Mouse (Mus musculus) v-Abl transformed pro-B cells (cell line): ENCODE results near the gene Gm13290.
"Not testable (repeated sequence)": the region's sequence is repeated elsewhere in the genome, so short reads cannot be mapped to it uniquely, and the experiment has no call there.

Experiments used
- in situ Hi-C, 2 experiments: fragments of 400-800 bp; cut with MboI; formaldehyde crosslinking; loops; one replicate each; pipeline ENCODE4 v1.15.1; 2025; ENCODE audit not compliant: unreplicated experiment in 2 of 2

Gm13290 gene

DNA sequence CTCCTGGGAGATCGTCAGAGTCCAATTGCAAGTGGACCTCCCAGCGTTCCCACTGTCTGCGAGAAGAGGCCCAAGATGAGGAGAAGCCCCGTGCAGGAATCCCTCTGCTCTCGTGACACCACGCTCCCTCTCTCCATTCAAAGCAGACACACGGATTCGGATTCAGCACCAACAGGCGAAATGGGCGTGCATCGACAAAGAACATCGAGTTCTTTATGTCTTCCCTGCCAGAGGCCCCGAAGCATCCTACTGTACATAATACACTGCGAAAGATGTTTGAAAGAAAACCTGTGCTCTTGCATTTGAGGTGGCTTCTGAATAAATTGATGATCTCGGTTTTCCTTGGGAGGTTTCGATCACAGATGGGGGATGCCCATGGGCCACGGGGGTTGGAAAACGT, 6.7 kb downstream of the Gm13290 start:
- in situ Hi-C loops = not testable (repeated sequence)

DNA sequence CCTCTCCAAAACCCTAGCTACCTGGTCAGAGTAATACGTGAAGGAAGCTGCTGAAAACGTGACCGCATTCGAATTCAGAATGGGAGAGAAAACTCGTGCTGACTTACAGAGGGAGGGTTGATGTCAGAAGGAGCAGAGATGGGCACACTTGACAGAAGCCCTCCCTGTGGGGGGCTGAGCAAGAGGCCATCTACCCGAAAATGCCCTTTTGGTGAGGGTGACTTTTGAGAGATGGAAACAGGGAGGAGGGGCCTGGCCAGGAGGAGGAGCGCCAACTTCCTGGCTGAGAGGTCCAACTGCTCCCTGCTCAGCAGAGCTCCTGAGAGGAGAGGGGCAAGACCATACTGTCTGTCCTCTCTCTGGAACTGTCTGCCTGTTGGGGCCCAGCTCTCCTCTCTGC, 8.2 kb downstream of the Gm13290 start, which contains the start of gene Ifnz:
Gene Ifnz, plus strand, starts transcription at position 301 of the 400 bp plus-strand sequence.
- in situ Hi-C loops = not testable (repeated sequence)

DNA sequence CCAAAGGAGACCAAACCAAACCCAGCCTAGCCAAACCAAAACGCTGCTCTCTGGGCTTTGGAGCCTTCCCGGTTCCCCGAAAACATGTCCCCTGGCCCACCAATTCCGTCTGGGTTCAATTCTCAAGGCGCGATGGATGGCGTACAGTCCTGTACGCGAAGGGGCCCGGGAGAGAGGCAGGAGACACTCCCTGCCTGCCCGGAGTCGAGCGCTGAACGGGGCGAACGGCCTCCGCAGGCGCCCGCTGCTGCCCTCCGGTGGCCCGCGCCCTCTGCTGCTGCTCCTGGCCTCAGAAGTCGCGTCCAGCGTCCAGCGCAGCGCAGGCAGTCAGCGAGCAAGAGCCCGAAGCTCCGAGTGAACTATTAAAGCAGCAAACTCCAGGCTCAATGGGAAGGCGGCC, 8.7 kb downstream of the Gm13290 start:
- in situ Hi-C loops = not testable (repeated sequence)

DNA sequence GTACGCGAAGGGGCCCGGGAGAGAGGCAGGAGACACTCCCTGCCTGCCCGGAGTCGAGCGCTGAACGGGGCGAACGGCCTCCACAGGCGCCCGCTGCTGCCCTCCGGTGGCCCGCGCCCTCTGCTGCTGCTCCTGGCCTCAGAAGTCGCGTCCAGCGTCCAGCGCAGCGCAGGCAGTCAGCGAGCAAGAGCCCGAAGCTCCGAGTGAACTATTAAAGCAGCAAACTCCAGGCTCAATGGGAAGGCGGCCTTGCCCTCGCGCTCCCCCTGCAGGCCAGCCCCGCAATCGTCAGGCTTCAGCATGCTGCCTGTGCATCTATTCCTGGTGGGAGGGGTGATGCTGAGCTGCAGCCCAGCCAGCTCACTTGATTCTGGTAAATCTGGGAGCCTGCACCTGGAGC, 11.8 kb downstream of the Gm13290 start, which contains the start of gene Gm13276:
Gene Gm13276, plus strand, starts transcription at position 301 of the 400 bp plus-strand sequence.
- in situ Hi-C loops = not testable (repeated sequence)

DNA sequence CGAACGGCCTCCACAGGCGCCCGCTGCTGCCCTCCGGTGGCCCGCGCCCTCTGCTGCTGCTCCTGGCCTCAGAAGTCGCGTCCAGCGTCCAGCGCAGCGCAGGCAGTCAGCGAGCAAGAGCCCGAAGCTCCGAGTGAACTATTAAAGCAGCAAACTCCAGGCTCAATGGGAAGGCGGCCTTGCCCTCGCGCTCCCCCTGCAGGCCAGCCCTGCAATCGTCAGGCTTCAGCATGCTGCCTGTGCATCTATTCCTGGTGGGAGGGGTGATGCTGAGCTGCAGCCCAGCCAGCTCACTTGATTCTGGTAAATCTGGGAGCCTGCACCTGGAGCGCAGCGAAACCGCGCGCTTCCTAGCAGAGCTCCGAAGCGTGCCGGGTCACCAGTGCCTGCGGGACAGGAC, 14.8 kb downstream of the Gm13290 start, which contains the start of gene Gm13277:
Gene Gm13277, plus strand, starts transcription at position 231 of the 400 bp plus-strand sequence.
- in situ Hi-C loops = not testable (repeated sequence)

DNA sequence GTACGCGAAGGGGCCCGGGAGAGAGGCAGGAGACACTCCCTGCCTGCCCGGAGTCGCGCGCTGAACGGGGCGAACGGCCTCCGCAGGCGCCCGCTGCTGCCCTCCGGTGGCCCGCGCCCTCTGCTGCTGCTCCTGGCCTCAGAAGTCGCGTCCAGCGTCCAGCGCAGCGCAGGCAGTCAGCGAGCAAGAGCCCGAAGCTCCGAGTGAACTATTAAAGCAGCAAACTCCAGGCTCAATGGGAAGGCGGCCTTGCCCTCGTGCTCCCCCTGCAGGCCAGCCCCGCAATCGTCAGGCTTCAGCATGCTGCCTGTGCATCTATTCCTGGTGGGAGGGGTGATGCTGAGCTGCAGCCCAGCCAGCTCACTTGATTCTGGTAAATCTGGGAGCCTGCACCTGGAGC, 17.6 kb downstream of the Gm13290 start, which contains the start of gene Gm13278:
Gene Gm13278, plus strand, starts transcription at position 301 of the 400 bp plus-strand sequence.
- in situ Hi-C loops = not testable (repeated sequence)

DNA sequence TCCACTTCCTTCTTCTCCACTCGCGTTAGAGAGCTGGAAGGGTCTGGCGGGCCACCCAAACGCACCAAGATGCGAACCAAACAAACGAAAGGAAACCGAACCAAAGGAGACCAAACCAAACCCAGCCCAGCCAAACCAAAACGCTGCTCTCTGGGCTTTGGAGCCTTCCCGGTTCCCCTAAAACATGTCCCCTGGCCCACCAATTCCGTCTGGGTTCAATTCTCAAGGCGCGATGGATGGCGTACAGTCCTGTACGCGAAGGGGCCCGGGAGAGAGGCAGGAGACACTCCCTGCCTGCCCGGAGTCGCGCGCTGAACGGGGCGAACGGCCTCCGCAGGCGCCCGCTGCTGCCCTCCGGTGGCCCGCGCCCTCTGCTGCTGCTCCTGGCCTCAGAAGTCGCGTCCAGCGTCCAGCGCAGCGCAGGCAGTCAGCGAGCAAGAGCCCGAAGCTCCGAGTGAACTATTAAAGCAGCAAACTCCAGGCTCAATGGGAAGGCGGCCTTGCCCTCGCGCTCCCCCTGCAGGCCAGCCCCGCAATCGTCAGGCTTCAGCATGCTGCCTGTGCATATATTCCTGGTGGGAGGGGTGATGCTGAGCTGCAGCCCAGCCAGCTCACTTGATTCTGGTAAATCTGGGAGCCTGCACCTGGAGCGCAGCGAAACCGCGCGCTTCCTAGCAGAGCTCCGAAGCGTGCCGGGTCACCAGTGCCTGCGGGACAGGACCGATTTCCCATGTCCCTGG, 20.5 kb downstream of the Gm13290 start, which contains the start of gene Gm13275:
Gene Gm13275, plus strand, starts transcription at position 552 of the 740 bp plus-strand sequence.
- in situ Hi-C loops = not testable (repeated sequence)

DNA sequence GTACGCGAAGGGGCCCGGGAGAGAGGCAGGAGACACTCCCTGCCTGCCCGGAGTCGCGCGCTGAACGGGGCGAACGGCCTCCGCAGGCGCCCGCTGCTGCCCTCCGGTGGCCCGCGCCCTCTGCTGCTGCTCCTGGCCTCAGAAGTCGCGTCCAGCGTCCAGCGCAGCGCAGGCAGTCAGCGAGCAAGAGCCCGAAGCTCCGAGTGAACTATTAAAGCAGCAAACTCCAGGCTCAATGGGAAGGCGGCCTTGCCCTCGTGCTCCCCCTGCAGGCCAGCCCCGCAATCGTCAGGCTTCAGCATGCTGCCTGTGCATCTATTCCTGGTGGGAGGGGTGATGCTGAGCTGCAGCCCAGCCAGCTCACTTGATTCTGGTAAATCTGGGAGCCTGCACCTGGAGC, 23.5 kb downstream of the Gm13290 start, which contains the start of gene Gm13279:
Gene Gm13279, plus strand, starts transcription at position 301 of the 400 bp plus-strand sequence.
- in situ Hi-C loops = not testable (repeated sequence)

DNA sequence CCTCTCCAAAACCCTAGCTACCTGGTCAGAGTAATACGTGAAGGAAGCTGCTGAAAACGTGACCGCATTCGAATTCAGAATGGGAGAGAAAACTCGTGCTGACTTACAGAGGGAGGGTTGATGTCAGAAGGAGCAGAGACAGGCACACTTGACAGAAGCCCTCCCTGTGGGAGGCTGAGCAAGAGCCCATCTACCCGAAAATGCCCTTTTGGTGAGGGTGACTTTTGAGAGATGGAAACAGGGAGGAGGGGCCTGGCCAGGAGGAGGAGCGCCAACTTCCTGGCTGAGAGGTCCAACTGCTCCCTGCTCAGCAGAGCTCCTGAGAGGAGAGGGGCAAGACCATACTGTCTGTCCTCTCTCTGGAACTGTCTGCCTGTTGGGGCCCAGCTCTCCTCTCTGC, 25.7 kb downstream of the Gm13290 start, which contains the start of gene Gm13285:
Gene Gm13285, plus strand, starts transcription at position 301 of the 400 bp plus-strand sequence.
- in situ Hi-C loops = not testable (repeated sequence)

DNA sequence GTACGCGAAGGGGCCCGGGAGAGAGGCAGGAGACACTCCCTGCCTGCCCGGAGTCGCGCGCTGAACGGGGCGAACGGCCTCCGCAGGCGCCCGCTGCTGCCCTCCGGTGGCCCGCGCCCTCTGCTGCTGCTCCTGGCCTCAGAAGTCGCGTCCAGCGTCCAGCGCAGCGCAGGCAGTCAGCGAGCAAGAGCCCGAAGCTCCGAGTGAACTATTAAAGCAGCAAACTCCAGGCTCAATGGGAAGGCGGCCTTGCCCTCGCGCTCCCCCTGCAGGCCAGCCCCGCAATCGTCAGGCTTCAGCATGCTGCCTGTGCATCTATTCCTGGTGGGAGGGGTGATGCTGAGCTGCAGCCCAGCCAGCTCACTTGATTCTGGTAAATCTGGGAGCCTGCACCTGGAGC, 29.3 kb downstream of the Gm13290 start, which contains the start of gene Gm13287:
Gene Gm13287, plus strand, starts transcription at position 301 of the 400 bp plus-strand sequence.
- in situ Hi-C loops = loop anchor here (25.0 kb wide), 1 partner anchor 116 kb away; the partner anchor contains the start of genes Ifna16 (in 2 of the 2), Ifna2 (in 2 of the 2) and Ifnab (in 2 of the 2)

DNA sequence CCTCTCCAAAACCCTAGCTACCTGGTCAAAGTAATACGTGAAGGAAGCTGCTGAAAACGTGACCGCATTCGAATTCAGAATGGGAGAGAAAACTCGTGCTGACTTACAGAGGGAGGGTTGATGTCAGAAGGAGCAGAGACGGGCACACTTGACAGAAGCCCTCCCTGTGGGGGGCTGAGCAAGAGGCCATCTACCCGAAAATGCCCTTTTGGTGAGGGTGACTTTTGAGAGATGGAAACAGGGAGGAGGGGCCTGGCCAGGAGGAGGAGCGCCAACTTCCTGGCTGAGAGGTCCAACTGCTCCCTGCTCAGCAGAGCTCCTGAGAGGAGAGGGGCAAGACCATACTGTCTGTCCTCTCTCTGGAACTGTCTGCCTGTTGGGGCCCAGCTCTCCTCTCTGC, 31.6 kb downstream of the Gm13290 start, which contains the start of gene Gm13288:
Gene Gm13288, plus strand, starts transcription at position 301 of the 400 bp plus-strand sequence.
- in situ Hi-C loops = loop anchor here (25.0 kb wide), 1 partner anchor 118 kb away; the partner anchor contains the start of genes Ifna16 (in 2 of the 2), Ifna2 (in 2 of the 2) and Ifnab (in 2 of the 2)

DNA sequence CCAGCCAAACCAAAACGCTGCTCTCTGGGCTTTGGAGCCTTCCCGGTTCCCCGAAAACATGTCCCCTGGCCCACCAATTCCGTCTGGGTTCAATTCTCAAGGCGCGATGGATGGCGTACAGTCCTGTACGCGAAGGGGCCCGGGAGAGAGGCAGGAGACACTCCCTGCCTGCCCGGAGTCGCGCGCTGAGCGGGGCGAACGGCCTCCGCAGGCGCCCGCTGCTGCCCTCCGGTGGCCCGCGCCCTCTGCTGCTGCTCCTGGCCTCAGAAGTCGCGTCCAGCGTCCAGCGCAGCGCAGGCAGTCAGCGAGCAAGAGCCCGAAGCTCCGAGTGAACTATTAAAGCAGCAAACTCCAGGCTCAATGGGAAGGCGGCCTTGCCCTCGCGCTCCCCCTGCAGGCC, 32.1 kb downstream of the Gm13290 start:
- in situ Hi-C loops = loop anchor here (25.0 kb wide), 1 partner anchor 118 kb away; the partner anchor contains the start of genes Ifna16 (in 2 of the 2), Ifna2 (in 2 of the 2) and Ifnab (in 2 of the 2)

DNA sequence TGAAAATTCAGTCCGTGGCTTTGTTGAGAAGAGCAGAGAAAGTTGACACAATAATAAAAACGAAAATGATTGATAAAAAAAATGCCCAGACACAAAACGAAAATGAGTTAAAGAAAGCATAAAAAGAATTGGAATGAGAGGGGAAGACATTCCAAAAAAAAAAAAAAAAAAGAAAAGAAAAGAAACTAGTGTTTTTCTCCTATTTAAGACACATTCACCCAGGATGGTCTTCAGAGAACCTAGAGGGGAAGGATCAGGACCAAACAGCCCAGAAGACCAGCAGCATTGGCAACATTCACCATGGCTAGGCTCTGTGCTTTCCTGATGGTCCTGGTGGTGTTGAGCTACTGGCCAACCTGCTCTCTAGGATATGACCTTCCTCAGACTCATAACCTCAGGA, 42.3 kb downstream of the Gm13290 start, which contains the start of gene Ifna7:
Gene Ifna7, plus strand, starts transcription at position 301 of the 400 bp plus-strand sequence.
- in situ Hi-C loops = loop anchor here (25.0 kb wide), 1 partner anchor 129 kb away; the partner anchor contains the start of genes Ifna16 (in 2 of the 2), Ifna2 (in 2 of the 2) and Ifnab (in 2 of the 2)

DNA sequence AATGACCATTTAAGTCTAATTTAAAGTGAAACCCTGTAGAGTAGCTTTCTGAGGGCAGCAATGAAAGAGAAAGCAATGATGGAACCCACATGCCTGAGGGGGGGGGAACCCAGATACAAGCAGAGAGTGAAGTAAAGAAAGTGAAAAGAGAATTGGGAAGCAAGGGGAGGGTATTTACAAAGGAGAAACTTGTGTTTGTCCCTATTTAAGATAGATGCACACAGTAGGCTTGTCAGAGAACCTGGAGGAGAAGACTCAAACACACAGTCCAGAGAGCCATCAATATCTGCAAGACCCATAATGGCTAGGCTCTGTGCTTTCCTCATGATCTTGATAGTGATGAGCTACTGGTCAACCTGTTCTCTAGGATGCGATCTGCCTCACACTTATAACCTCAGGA, 46.0 kb downstream of the Gm13290 start, which contains the start of gene Ifna11:
Gene Ifna11, plus strand, starts transcription at position 301 of the 400 bp plus-strand sequence.
- in situ Hi-C loops = loop anchor here (25.0 kb wide), 1 partner anchor 132 kb away; the partner anchor contains the start of genes Ifna16 (in 2 of the 2), Ifna2 (in 2 of the 2) and Ifnab (in 2 of the 2)

DNA sequence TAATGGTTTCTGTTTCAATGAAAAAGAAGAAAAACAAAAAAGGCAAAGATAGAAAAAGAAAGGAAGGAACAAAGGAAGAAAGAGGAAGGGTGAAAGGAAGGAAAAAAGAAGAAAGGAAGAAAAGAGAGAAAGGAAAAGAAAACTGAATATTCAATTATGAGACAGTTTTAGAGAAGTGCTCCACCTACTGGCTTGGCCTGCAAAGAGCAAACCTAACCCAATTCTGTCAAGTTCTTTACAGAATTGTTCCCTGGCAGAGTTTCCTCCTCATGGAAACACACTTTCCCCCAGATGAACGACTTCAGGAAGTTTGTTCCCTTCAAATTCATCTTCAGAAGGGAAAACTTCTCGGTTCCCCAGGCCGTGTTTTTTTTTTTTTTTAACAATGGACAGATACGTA, 49.4 kb downstream of the Gm13290 start:
- in situ Hi-C loops = loop anchor here (25.0 kb wide), 1 partner anchor 136 kb away; the partner anchor contains the start of genes Ifna16 (in 2 of the 2), Ifna2 (in 2 of the 2) and Ifnab (in 2 of the 2)
